Mouse (Mus musculus) heart, adult 2 months (tissue): Measurements from ENCODE around the gene Tubgcp4.

Source experiments
- EP300 ChIP-seq: fragments of 200-500 bp; IDR thresholded peaks from 2 replicates; pipeline ENCODE4 v1.6.1; 2011; ENCODE audit warnings: low read depth, low read length, control low read depth; ENCODE audit not compliant: insufficient read depth
- POLR2A ChIP-seq: fragments of 200-500 bp; IDR thresholded peaks from 2 replicates; pipeline ENCODE4 v1.6.1; 2011; ENCODE audit warnings: mild to moderate bottlenecking, low read depth, low read length, control low read depth; ENCODE audit not compliant: insufficient read depth

GRCm38 (mm10) chr2:121223010-121223409 lies 52.6 kb downstream of the Tubgcp4 start:
- TF ChIP-seq EP300 (no peak), POLR2A (no peak)
